Mouse (Mus musculus) forebrain, embryonic 16.5 days (tissue): Measurements from ENCODE around the gene Nhlrc2. TPM values are rescaled to one million over a fixed set of nuclear protein-coding genes. Genes with fewer than 3 reads are reported as not detected.

Source experiments
- ATAC-seq: fragments of 200-750 bp; cut with Nextera tagmentation; 2 replicates; pipeline ENCODE4 v1.8.0; 2017; ENCODE audit warnings: mild to moderate bottlenecking, moderate library complexity
- H3K27ac ChIP-seq: fragments of 300-500 bp; sonication (generic); 2 replicates; pipeline ENCODE4 v1.5.1; 2014; ENCODE audit warnings: low read length, control low read depth
- H3K27me3 ChIP-seq: fragments of 300-500 bp; sonication (generic); replicated peaks from 2 replicates; pipeline ENCODE4 v1.6.1; 2014; ENCODE audit warnings: low read length; ENCODE audit not compliant: control insufficient read depth, insufficient read depth
- H3K36me3 ChIP-seq: fragments of 300-500 bp; sonication (generic); 2 replicates; pipeline ENCODE4 v1.6.1; 2014; ENCODE audit not compliant: control insufficient read depth, insufficient read depth
- H3K4me1 ChIP-seq: fragments of 300-500 bp; sonication (generic); replicated peaks from 2 replicates; pipeline ENCODE4 v1.6.1; 2014; ENCODE audit warnings: low read length; ENCODE audit not compliant: control insufficient read depth, insufficient read depth
- H3K4me2 ChIP-seq: fragments of 300-500 bp; sonication (generic); 2 replicates; pipeline ENCODE4 v1.6.1; 2014; ENCODE audit warnings: mild to moderate bottlenecking, low read length, control low read depth
- H3K4me3 ChIP-seq: fragments of 300-500 bp; sonication (generic); replicated peaks from 2 replicates; pipeline ENCODE4 v1.5.1; 2014; ENCODE audit warnings: mild to moderate bottlenecking, low read length, control low read depth
- H3K9ac ChIP-seq: fragments of 300-500 bp; sonication (generic); replicated peaks from 2 replicates; pipeline ENCODE4 v1.6.1; 2014; ENCODE audit warnings: low read depth, low read length, control low read depth
- H3K9me3 ChIP-seq: fragments of 300-500 bp; sonication (generic); 2 replicates; pipeline ENCODE4 v1.6.1; 2016; ENCODE audit warnings: low read length; ENCODE audit not compliant: control insufficient read depth
- WGBS: fragments of 180-500 bp; shearing (Covaris S2); extraction: QIAGEN DNeasy Blood & Tissue Kit; methylation state at CpG from one replicate; pipeline ENCODE4 v1.1.7; 2014; 5-methylcytosine and 5-hydroxymethylcytosine counted together
- polyA plus RNA-seq: library from polyadenylated mRNA; unstranded; fragments of >200 nt; fragmentation: Nextera tagmentation; extraction: Ambion mirVana; gene quantifications from 2 replicates; pipeline ENCODE4 v1.2.1, GENCODE M21; 2015

Nhlrc2 gene
- polyA plus RNA-seq, 1 experiment from 2014 or later: 10.6 TPM

GRCm38 (mm10) chr19:56577801-56578200, 29.7 kb downstream of the Nhlrc2 start:
- H3K9me3 ChIP-seq: no peaks in the 10 kb centered on the region
- H3K4me3 ChIP-seq: no peak overlapping the region
- H3K9ac ChIP-seq: no peak overlapping the region
- H3K27me3 ChIP-seq: no peaks in the 10 kb centered on the region
- no peak for ATAC-seq
- no peaks in the 10 kb centered on the region for H3K4me1 ChIP-seq
- H3K4me2 ChIP-seq: no peak overlapping the region
- H3K36me3 ChIP-seq: no peaks in the 10 kb centered on the region
- no peak overlapping the region for H3K27ac ChIP-seq
- 88% methylated on average over 1 of the region's 1 CpGs for WGBS

GRCm38 (mm10) chr19:56581981-56582380, 33.9 kb downstream of the Nhlrc2 start:
- no peaks in the 10 kb centered on the region for H3K4me1 ChIP-seq
- no peak overlapping the region for H3K27ac ChIP-seq
- WGBS: 90% methylated on average over 5 of the region's 5 CpGs
- H3K36me3 ChIP-seq: peaks cover 2% of the 10 kb centered on the region; the same call in 1 of the 2 replicates
- no peaks in the 10 kb centered on the region for H3K9me3 ChIP-seq
- no peak overlapping the region for H3K4me2 ChIP-seq
- no peak overlapping the region for H3K4me3 ChIP-seq
- ATAC-seq: no peak
- H3K27me3 ChIP-seq: no peaks in the 10 kb centered on the region
- H3K9ac ChIP-seq: no peak overlapping the region

- Histone ChIP-seq H3K4me2 (no peak overlapping the region), H3K9me3 (no peaks in the 10 kb centered on the region), H3K27ac (no peak overlapping the region), H3K27me3 (no peaks in the 10 kb centered on the region), H3K4me1 (peaks cover 4% of the 10 kb centered on the region; the same call in 1 of the 2 replicates), H3K36me3 (peaks cover 3% of the 10 kb centered on the region; the same call in 1 of the 2 replicates), H3K9ac (no peak overlapping the region), H3K4me3 (no peak overlapping the region)
- ATAC-seq: no peak
- WGBS: 80% methylated on average over 5 of the region's 5 CpGs
Observed at GRCm38 (mm10) chr19:56583785-56584184, 35.7 kb downstream of the Nhlrc2 start.

- WGBS: 80% methylated on average over 3 of the region's 3 CpGs
- Histone ChIP-seq H3K4me3 (no peak overlapping the region), H3K27ac (no peak overlapping the region), H3K4me2 (no peak overlapping the region), H3K36me3 (peaks cover 7% of the 10 kb centered on the region; the same call in 1 of the 2 replicates), H3K9ac (no peak overlapping the region), H3K4me1 (peaks cover 4% of the 10 kb centered on the region; the same call in 1 of the 2 replicates), H3K27me3 (no peaks in the 10 kb centered on the region), H3K9me3 (no peaks in the 10 kb centered on the region)
- no peak for ATAC-seq
Observed at GRCm38 (mm10) chr19:56584288-56584687, 36.2 kb downstream of the Nhlrc2 start.

- Histone ChIP-seq H3K27ac (no peak overlapping the region), H3K9ac (no peak overlapping the region), H3K4me1 (peaks cover 4% of the 10 kb centered on the region; the same call in 1 of the 2 replicates), H3K4me3 (no peak overlapping the region), H3K36me3 (peaks cover 9% of the 10 kb centered on the region; the same call in 1 of the 2 replicates), H3K9me3 (no peaks in the 10 kb centered on the region), H3K4me2 (no peak overlapping the region), H3K27me3 (no peaks in the 10 kb centered on the region)
- 88% methylated on average over 8 of the region's 8 CpGs for WGBS
- ATAC-seq: no peak
Observed at GRCm38 (mm10) chr19:56586320-56586719, 38.3 kb downstream of the Nhlrc2 start.

- H3K36me3 ChIP-seq: peaks cover 11% of the 10 kb centered on the region; the same call in 1 of the 2 replicates
- no peak overlapping the region for H3K27ac ChIP-seq
Observed at GRCm38 (mm10) chr19:56588205-56588626, 40.2 kb downstream of the Nhlrc2 start.

GRCm38 (mm10) chr19:56589008-56589407, 40.9 kb downstream of the Nhlrc2 start:
- no peak for ATAC-seq
- Histone ChIP-seq H3K9me3 (no peaks in the 10 kb centered on the region), H3K4me2 (no peak overlapping the region), H3K27me3 (no peaks in the 10 kb centered on the region), H3K9ac (no peak overlapping the region), H3K27ac (no peak overlapping the region), H3K4me1 (peaks cover 4% of the 10 kb centered on the region; the same call in 1 of the 2 replicates), H3K36me3 (peaks cover 9% of the 10 kb centered on the region; the same call in 1 of the 2 replicates), H3K4me3 (no peak overlapping the region)
- WGBS: 95% methylated on average over 6 of the region's 6 CpGs

More at GRCm38 (mm10) chr19:56588205-56588626, 40.2 kb downstream of the Nhlrc2 start:
- 64% methylated on average over 6 of the region's 6 CpGs for WGBS
- no peak overlapping the region for H3K4me2 ChIP-seq
- peaks cover 4% of the 10 kb centered on the region; the same call in 1 of the 2 replicates for H3K4me1 ChIP-seq
- no peaks in the 10 kb centered on the region for H3K9me3 ChIP-seq
- peak; percentile 31; the same call in 1 of the 2 replicates for ATAC-seq
- no peak overlapping the region for H3K9ac ChIP-seq
- no peak overlapping the region for H3K4me3 ChIP-seq
- H3K27me3 ChIP-seq: no peaks in the 10 kb centered on the region

- Histone ChIP-seq H3K27me3 (no peaks in the 10 kb centered on the region), H3K36me3 (peaks cover 9% of the 10 kb centered on the region; the same call in 1 of the 2 replicates), H3K9ac (no peak overlapping the region), H3K27ac (no peak overlapping the region), H3K9me3 (no peaks in the 10 kb centered on the region), H3K4me2 (no peak overlapping the region), H3K4me3 (no peak overlapping the region), H3K4me1 (peaks cover 4% of the 10 kb centered on the region; the same call in 1 of the 2 replicates)
- ATAC-seq: no peak
- 96% methylated on average over 5 of the region's 5 CpGs for whole genome bisulfite sequencing
Observed at GRCm38 (mm10) chr19:56589455-56589854, 41.4 kb downstream of the Nhlrc2 start.

- WGBS: 95% methylated on average over 3 of the region's 3 CpGs
- Histone ChIP-seq H3K4me2 (no peak overlapping the region), H3K9ac (no peak overlapping the region)
Observed at GRCm38 (mm10) chr19:56590250-56590649, 42.2 kb downstream of the Nhlrc2 start.

More at GRCm38 (mm10) chr19:56590250-56590649, 42.2 kb downstream of the Nhlrc2 start:
- no peak overlapping the region for H3K27ac ChIP-seq
- no peak overlapping the region for H3K4me3 ChIP-seq
- H3K4me1 ChIP-seq: peaks cover 4% of the 10 kb centered on the region; the same call in 1 of the 2 replicates
- no peaks in the 10 kb centered on the region for H3K9me3 ChIP-seq
- ATAC-seq: no peak
- no peaks in the 10 kb centered on the region for H3K27me3 ChIP-seq
- H3K36me3 ChIP-seq: peaks cover 12% of the 10 kb centered on the region; the same call in 1 of the 2 replicates
